Mouse (Mus musculus) testis, adult 2 months (tissue): Measurements from ENCODE around the gene Cfap69. TPM values are rescaled to one million over a fixed set of nuclear protein-coding genes. Genes with fewer than 3 reads are reported as not detected.

ENCODE experiments used
- H3K27ac ChIP-seq: fragments of 200-500 bp; 2 replicates; pipeline ENCODE4 v1.5.1; 2012; ENCODE audit warnings: low read depth, low read length; ENCODE audit not compliant: control insufficient read depth, insufficient read depth
- H3K27me3 ChIP-seq: fragments of 200-500 bp; 2 replicates; pipeline ENCODE4 v1.6.1; 2012; ENCODE audit warnings: mild to moderate bottlenecking, low read length, moderate library complexity; ENCODE audit not compliant: control insufficient read depth, insufficient read depth
- H3K36me3 ChIP-seq: fragments of 200-500 bp; 2 replicates; pipeline ENCODE4 v1.6.1; 2012; ENCODE audit warnings: mild to moderate bottlenecking, low read length; ENCODE audit not compliant: control insufficient read depth, insufficient read depth
- H3K4me1 ChIP-seq: fragments of 200-500 bp; 2 replicates; pipeline ENCODE4 v1.6.1; 2012; ENCODE audit warnings: low read length; ENCODE audit not compliant: control insufficient read depth, insufficient read depth
- H3K4me3 ChIP-seq: fragments of 200-500 bp; 2 replicates; pipeline ENCODE4 v1.5.1; 2012; ENCODE audit warnings: low read depth, mild to moderate bottlenecking, low read length, moderate library complexity, mixed read lengths; ENCODE audit not compliant: control insufficient read depth
- CTCF ChIP-seq: fragments of 200-500 bp; IDR thresholded peaks from 2 replicates; pipeline ENCODE4 v1.5.1; 2012; ENCODE audit warnings: low read depth, mild to moderate bottlenecking, inconsistent platforms, low read length, moderate library complexity; ENCODE audit not compliant: control insufficient read depth, insufficient read depth, insufficient replicate concordance
- POLR2A ChIP-seq: fragments of 200-500 bp; IDR thresholded peaks from 2 replicates; pipeline ENCODE4 v1.6.1; 2012; ENCODE audit warnings: low read depth, mild to moderate bottlenecking, inconsistent platforms, low read length, moderate library complexity; ENCODE audit not compliant: control insufficient read depth
- polyA plus RNA-seq: library from polyadenylated mRNA; depleted of rRNA; stranded (reverse); fragments of >200 nt; gene quantifications from 2 replicates; pipeline ENCODE4 v1.2.3, GENCODE M21; 2012

The Cfap69 gene
- polyA plus RNA-seq, 1 experiment, result 163 TPM

DNA sequence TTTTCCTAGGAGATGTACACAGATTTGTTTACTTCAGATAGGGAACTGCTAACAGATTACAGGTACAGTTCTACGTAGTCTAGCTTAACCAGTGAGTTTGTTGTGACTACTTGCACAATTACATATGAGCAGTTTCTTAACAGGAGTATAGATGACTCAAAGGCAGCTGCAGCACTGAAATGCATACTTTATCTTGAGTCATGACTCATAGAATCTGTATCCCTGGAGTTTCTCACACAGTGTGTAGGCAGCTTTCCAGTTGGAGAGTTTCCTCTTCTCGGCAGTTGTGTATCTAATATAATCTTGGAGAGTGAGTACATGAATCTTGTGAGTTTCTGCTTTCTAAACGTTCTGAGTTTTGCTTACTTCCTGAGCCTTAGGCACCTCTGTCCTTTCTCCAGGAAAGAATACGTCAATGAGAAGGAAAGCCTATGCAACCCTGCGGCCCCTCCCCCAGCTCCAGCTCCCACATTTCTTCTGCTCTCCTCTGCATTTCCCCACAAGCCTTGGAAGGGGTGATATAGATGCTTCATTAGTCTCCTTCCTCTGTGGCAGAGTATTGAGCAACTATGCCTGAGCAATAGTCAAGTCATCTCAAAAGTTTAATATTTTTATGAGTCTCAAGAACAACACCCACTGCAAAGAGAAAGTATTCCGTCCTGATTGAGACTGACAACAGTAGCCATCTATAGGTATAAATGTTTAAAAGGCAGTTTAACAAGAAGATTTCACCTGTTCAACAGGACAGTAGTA, 15.0 kb downstream of the Cfap69 start:
- Histone ChIP-seq H3K27ac (no peak overlapping the region), H3K4me3 (no peak overlapping the region), H3K36me3 (no peaks in the 10 kb centered on the region), H3K4me1 (no peaks in the 10 kb centered on the region), H3K27me3 (no peaks in the 10 kb centered on the region)
- no peak for TF ChIP-seq POLR2A
- no peak for TF ChIP-seq CTCF

DNA sequence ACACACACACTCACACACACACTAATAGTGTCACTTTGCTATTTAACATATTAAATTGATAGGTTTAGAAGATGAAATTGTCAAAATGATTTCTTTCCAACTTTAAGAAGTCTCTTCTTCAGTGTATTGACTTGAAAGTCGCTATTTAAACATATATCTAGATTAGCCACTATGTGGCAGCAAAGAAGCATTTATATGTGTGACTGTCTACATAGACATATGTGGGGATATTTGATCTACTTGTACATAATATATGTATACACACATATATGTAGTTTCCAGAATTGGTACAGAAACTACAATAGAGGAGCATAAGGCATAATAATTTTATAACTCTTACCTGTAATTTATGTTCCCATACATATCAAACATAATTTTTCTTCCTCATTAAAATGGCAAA, 17.9 kb downstream of the Cfap69 start:
- H3K4me3 ChIP-seq, result no peak overlapping the region
- no peaks in the 10 kb centered on the region for H3K4me1 ChIP-seq
- no peak overlapping the region for H3K27ac ChIP-seq
- no peaks in the 10 kb centered on the region for H3K36me3 ChIP-seq
- TF ChIP-seq CTCF (no peak), POLR2A (no peak)
- no peaks in the 10 kb centered on the region for H3K27me3 ChIP-seq

DNA sequence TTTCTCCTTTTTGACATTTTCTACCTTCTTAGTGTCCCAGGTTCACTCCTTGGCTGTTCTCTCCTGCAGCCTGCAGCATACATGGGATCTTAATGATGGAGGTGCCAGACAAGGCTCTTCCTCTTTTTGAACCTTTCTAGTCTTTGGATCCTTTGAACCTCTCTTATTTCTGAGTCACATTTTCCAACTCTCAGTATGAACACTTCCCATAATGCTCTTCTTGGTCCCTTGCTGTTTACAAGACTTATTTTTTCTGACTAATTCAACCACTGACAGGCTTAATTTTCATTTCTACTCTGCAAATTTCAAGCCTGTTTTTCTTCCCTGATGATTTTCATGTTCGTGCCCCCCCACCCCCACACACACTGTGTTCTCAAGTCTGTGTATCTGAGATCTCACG, 25.5 kb downstream of the Cfap69 start:
- no peaks in the 10 kb centered on the region for H3K4me1 ChIP-seq
- no peak overlapping the region for H3K4me3 ChIP-seq
- H3K27me3 ChIP-seq, result no peaks in the 10 kb centered on the region
- no peak overlapping the region for H3K27ac ChIP-seq
- H3K36me3 ChIP-seq, result no peaks in the 10 kb centered on the region
- no peak for TF ChIP-seq CTCF
- TF ChIP-seq POLR2A, result no peak

DNA sequence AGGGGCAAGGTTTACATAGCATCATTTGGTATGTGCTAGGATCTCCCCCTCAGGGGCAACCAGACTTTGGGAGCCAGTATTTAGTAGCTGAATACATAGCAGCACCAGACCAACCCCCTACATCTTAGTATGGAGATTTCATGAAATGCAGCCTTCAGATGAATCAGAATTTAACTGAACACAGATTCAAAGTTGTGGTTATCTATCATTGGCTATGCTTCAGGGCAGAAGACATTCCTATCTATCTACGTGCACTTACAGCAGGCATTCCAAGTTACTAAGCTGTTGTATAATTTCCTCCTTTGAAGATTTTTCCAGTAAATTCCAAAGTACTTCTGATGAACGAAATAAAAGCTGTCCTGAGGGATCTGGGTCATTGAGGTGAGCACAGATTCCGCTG, 38.5 kb downstream of the Cfap69 start:
- TF ChIP-seq POLR2A (no peak), CTCF (no peak)
- H3K4me3 ChIP-seq, result no peak overlapping the region
- no peak overlapping the region for H3K27ac ChIP-seq
- H3K4me1 ChIP-seq, result no peaks in the 10 kb centered on the region
- no peaks in the 10 kb centered on the region for H3K27me3 ChIP-seq
- H3K36me3 ChIP-seq, result no peaks in the 10 kb centered on the region

DNA sequence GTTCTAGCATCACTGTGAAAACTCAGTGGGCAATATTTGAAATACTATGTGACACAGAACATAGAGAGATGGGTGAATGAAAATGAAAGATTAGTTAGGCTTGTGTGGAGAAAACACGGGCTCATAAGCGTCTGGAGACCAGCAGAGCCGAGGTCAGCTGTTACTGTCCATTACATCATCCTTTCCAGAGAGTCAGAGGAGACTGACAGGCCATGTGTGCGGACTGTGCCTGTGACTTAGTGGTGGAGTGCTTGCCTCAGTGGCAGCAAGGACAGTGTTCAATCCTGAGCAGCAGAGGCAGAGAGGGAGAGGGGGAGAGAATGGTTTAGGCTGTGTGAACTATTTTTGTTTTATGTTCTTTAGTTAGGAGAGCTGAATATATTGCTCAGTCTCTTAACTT, 45.7 kb downstream of the Cfap69 start:
- Histone ChIP-seq H3K36me3 (no peaks in the 10 kb centered on the region), H3K27ac (no peak overlapping the region), H3K4me1 (no peaks in the 10 kb centered on the region), H3K27me3 (no peaks in the 10 kb centered on the region), H3K4me3 (no peak overlapping the region)
- TF ChIP-seq CTCF (no peak), POLR2A (no peak)

DNA sequence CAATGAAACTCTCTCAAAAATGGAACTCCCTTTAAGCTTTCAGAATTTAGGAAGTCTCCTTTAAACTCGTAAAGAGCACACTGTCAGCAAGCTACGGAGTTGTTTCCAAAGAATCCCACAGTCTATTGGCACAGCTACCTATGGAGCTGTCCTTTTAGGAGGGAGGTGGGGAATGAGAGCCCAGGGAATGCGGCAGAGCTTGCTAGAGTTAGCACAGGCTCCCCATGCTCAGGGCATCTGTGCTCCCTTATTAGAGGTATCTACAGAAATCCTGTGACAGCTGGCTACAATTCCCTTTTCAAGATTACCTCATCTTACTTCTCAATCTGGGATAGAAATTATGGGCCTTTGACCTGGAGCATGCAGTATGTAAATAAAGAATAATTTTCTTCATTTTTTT, 53.5 kb downstream of the Cfap69 start:
- no peak for TF ChIP-seq POLR2A
- TF ChIP-seq CTCF, result no peak
- Histone ChIP-seq H3K4me3 (no peak overlapping the region), H3K36me3 (no peaks in the 10 kb centered on the region), H3K27me3 (no peaks in the 10 kb centered on the region), H3K4me1 (no peaks in the 10 kb centered on the region), H3K27ac (no peak overlapping the region)

DNA sequence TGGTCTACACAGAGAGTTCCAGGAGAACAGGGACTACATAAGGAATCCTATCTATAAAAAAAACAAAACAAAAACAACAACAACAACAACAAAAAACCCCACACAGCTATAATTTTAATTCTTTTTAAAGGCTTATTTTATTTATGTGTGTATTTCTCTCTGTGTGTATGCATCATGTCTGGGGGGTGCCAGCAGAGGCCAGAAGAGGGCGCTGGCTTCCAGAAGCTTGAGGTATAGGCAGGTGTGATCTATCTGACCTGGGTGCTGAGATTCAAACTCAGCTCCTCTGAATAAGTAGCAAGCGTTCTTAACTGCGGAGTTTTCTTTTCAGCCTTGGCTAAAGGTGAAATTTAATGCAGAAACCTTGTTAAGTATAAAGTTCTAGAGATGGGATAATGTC, 76.4 kb downstream of the Cfap69 start:
- H3K36me3 ChIP-seq, result no peaks in the 10 kb centered on the region
- no peaks in the 10 kb centered on the region for H3K27me3 ChIP-seq
- H3K27ac ChIP-seq, result no peak overlapping the region
- no peaks in the 10 kb centered on the region for H3K4me1 ChIP-seq
- H3K4me3 ChIP-seq, result no peak overlapping the region
- TF ChIP-seq CTCF, result no peak
- no peak for TF ChIP-seq POLR2A
